Mouse (Mus musculus) stomach, embryonic 14.5 days (tissue): Measurements from ENCODE around the gene 1810010D01Rik. TPM values are rescaled to one million over a fixed set of nuclear protein-coding genes. Genes with fewer than 3 reads are reported as not detected.

Experiments used
- ATAC-seq: fragments of 200-750 bp; cut with Nextera tagmentation; 2 replicates; pipeline ENCODE4 v1.8.0; 2017; ENCODE audit warnings: low read depth, moderate TSS enrichment; ENCODE audit not compliant: insufficient number of reproducible peaks, insufficient read depth, low FRiP score
- H3K27ac ChIP-seq: fragments of 300-500 bp; sonication (generic); 2 replicates; pipeline ENCODE4 v1.5.1; 2014; ENCODE audit warnings: mild to moderate bottlenecking, low read length, moderate library complexity, mixed read lengths
- H3K27me3 ChIP-seq: fragments of 300-500 bp; sonication (generic); 2 replicates; pipeline ENCODE4 v1.6.1; 2014; ENCODE audit warnings: low read length, control low read depth, mixed read lengths; ENCODE audit not compliant: control insufficient read depth, insufficient read depth
- H3K36me3 ChIP-seq: fragments of 300-500 bp; sonication (generic); 2 replicates; pipeline ENCODE4 v1.6.1; 2014; ENCODE audit warnings: mild to moderate bottlenecking, control low read depth, low read length, moderate library complexity, mixed read lengths; ENCODE audit not compliant: control insufficient read depth, insufficient read depth
- H3K4me1 ChIP-seq: fragments of 300-500 bp; sonication (generic); 2 replicates; pipeline ENCODE4 v1.6.1; 2014; ENCODE audit warnings: low read length, control low read depth, mixed read lengths; ENCODE audit not compliant: control insufficient read depth, insufficient read depth
- H3K4me2 ChIP-seq: fragments of 300-500 bp; sonication (generic); replicated peaks from 2 replicates; pipeline ENCODE4 v1.6.1; 2014; ENCODE audit warnings: low read depth, low read length, control low read depth
- H3K4me3 ChIP-seq: fragments of 300-500 bp; sonication (generic); 2 replicates; pipeline ENCODE4 v1.5.1; 2014; ENCODE audit warnings: low read depth, low read length, control low read depth
- H3K9ac ChIP-seq: fragments of 300-500 bp; sonication (generic); replicated peaks from 2 replicates; pipeline ENCODE4 v1.6.1; 2014; ENCODE audit warnings: low read depth, mild to moderate bottlenecking, control low read depth, low read length, moderate library complexity, mixed read lengths
- H3K9me3 ChIP-seq: fragments of 300-500 bp; sonication (generic); 2 replicates; pipeline ENCODE4 v1.6.1; 2016; ENCODE audit warnings: low read depth, low read length, control low read depth; ENCODE audit not compliant: control insufficient read depth
- WGBS: fragments of 180-500 bp; shearing (Covaris S2); extraction: QIAGEN DNeasy Blood & Tissue Kit; methylation state at CpG from one replicate; pipeline ENCODE4 v1.1.7; 2014; 5-methylcytosine and 5-hydroxymethylcytosine counted together
- polyA plus RNA-seq: library from polyadenylated mRNA; unstranded; fragments of >200 nt; fragmentation: Nextera tagmentation; extraction: Ambion mirVana; gene quantifications from 2 replicates; pipeline ENCODE4 v1.2.1, GENCODE M21; 2014

1810010D01Rik gene
- polyA plus RNA-seq, 1 experiment from 2014 or later, result 0.88 TPM

GRCm38 (mm10) chr7:145221841-145222689 is 14.1 kb upstream of the 1810010D01Rik start:
- peaks cover 14% of the 10 kb centered on the region; the same call in 1 of the 2 replicates for H3K4me1 ChIP-seq
- H3K27me3 ChIP-seq, result no peaks in the 10 kb centered on the region
- peak; percentile 94 for ATAC-seq
- 4% methylated on average over 2 of the region's 2 CpGs for WGBS
- peak overlapping the region; percentile 72; the same call in 1 of the 2 replicates for H3K27ac ChIP-seq
- 0 out of 2 replicates have a peak, but pooled peaks cover 3% of the 10 kb centered on the region for H3K9me3 ChIP-seq
- H3K36me3 ChIP-seq, result no peaks in the 10 kb centered on the region
- no peak overlapping the region for H3K4me2 ChIP-seq
- no peak overlapping the region for H3K9ac ChIP-seq
- no peak overlapping the region for H3K4me3 ChIP-seq

DNA sequence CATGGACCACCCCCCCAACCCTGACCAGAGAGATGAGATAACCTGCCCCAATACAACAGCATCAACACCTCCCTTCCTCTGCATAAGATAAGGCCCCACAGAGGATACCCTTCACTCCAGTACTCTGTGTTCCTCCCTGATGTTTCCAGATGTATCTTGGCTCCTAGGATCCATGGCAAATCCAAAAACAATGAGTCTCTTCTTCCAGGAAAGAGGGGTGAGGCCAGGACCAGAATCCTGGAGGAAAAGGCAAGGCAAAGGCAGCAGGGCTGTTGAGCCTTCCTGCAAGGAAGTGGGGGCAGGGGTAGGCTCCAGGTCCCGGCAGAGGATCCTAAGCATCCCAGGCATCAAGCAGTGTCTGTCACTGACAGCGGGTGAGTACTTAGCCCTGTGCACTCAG is 13.4 kb upstream of the 1810010D01Rik start:
- Histone ChIP-seq H3K9me3 (0 out of 2 replicates have a peak, but pooled peaks cover 3% of the 10 kb centered on the region), H3K27ac (peak overlapping the region; percentile 72; the same call in 1 of the 2 replicates), H3K27me3 (no peaks in the 10 kb centered on the region), H3K4me1 (peaks cover 14% of the 10 kb centered on the region; the same call in 1 of the 2 replicates), H3K4me2 (no peak overlapping the region), H3K36me3 (no peaks in the 10 kb centered on the region), H3K4me3 (no peak overlapping the region), H3K9ac (no peak overlapping the region)
- WGBS, result 52% methylated on average over 2 of the region's 2 CpGs
- no peak for ATAC-seq

DNA sequence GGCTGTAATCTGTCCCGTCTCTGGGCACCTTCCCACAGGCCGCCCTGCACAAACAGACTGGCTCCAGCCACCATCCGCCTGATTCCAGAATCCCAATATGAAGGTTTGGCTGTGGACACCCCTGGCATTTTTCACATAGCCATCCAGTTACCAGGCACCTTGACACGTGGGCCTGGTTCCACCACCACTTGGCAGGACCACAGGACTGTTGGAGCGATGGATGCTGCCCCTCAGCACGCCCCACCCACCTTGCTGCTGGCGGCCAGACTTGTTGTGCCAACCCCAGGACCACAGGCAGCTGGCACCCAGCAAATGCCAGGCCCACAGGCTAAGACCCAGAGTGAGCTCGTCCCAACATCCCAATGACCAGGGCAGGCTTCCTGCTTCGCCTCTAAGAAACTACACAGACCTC is 11.5 kb upstream of the 1810010D01Rik start:
- 86% methylated on average over 9 of the region's 9 CpGs for WGBS
- no peak for ATAC-seq
- Histone ChIP-seq H3K9ac (no peak overlapping the region), H3K27me3 (no peaks in the 10 kb centered on the region), H3K4me3 (no peak overlapping the region), H3K9me3 (0 out of 2 replicates have a peak, but pooled peaks cover 3% of the 10 kb centered on the region), H3K36me3 (no peaks in the 10 kb centered on the region), H3K4me2 (no peak overlapping the region), H3K4me1 (peaks cover 14% of the 10 kb centered on the region; the same call in 1 of the 2 replicates), H3K27ac (no peak overlapping the region)

DNA sequence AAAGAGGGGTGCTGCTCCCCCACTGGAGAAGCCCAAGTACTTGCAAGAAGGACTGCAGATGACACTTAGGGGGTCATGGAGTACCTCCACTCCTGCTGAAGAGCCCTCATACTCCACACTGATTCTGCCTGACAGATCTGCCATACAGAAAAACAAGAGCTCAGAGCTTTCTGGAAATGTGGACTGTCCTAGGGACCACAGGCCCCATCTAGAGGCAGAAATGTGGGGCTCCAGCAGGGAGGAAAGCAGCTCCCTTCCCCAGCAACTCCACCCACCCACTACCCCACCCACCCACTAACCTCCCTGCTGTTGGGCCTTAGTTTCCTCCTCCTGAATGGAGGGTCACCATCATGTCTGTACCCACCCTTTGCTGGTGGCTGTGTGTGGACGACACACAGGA is 8.7 kb upstream of the 1810010D01Rik start:
- Histone ChIP-seq H3K4me2 (no peak overlapping the region), H3K27ac (no peak overlapping the region), H3K9ac (no peak overlapping the region), H3K9me3 (0 out of 2 replicates have a peak, but pooled peaks cover 3% of the 10 kb centered on the region), H3K27me3 (no peaks in the 10 kb centered on the region), H3K4me3 (no peak overlapping the region), H3K4me1 (peaks cover 9% of the 10 kb centered on the region), H3K36me3 (no peaks in the 10 kb centered on the region)
- ATAC-seq, result 0 out of 2 replicates have a peak, but pooled peaks have one; percentile 15
- WGBS, result 33% methylated on average over 1 of the region's 1 CpGs

DNA sequence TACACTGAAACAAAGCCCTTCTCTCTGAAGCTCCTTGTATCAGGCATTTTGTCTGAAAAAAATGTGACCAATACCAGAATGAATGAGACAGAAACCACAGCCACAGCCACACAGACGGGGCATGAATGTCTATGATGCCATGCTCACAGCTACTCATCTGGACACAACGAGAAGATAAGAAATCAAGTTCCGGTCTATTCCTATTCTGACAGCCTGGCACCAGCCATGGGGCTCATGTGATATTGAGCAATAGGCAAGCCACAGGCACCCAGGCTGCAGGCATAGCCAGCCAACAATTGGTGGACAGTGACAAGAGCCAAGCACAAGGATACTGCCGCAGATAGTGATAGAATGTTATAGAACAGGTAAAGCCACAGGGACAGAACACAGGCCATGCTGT is 7.6 kb upstream of the 1810010D01Rik start:
- no peak overlapping the region for H3K4me3 ChIP-seq
- no peak overlapping the region for H3K27ac ChIP-seq
- H3K4me1 ChIP-seq, result peaks cover 9% of the 10 kb centered on the region
- H3K9ac ChIP-seq, result no peak overlapping the region
- 79% methylated on average over 4 of the region's 4 CpGs for WGBS
- H3K27me3 ChIP-seq, result no peaks in the 10 kb centered on the region
- H3K9me3 ChIP-seq, result no peaks in the 10 kb centered on the region
- no peak for ATAC-seq
- no peak overlapping the region for H3K4me2 ChIP-seq
- H3K36me3 ChIP-seq, result no peaks in the 10 kb centered on the region

GRCm38 (mm10) chr7:145211680-145212659 is 4.1 kb upstream of the 1810010D01Rik start:
- 17% methylated on average over 14 of the region's 14 CpGs for WGBS
- H3K4me3 ChIP-seq, result no peak overlapping the region
- peaks cover 18% of the 10 kb centered on the region for H3K4me1 ChIP-seq
- H3K9me3 ChIP-seq, result no peaks in the 10 kb centered on the region
- no peak overlapping the region for H3K4me2 ChIP-seq
- 0 out of 2 replicates have a peak overlapping the region, but pooled peaks have one; percentile 4 for H3K9ac ChIP-seq
- no peak overlapping the region; the same call in 1 of the 2 replicates for H3K27ac ChIP-seq
- 0 out of 2 replicates have a peak, but pooled peaks have one; percentile 35 for ATAC-seq
- no peaks in the 10 kb centered on the region for H3K36me3 ChIP-seq
- H3K27me3 ChIP-seq, result no peaks in the 10 kb centered on the region

DNA sequence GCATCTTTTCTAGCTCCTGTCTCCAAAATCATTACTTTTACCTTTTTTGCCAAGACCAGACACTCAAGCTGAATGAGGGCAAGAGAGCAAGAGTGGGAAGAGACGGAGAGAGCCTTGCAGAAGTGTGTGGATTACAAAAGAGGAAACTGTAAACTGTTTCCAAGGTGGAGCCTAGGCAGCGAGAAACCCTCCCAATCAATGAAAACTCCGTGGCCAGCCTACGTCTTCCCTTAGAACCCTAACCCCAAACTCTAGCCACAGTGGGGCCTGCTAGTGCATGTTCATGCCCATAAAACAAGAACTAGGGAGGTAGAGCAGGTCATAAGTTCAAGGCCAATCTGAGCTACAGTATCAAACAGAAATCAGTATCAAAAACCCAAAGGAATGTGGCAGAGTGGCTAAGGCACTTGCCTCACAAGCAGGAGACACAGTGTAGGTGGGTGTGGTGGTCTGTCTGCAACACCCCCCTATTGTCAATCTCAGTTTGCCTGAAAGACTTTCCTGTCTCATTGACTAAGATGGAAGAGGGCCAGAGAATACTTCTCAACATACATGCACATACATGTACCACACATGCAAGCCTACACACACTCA is 2.7 kb upstream of the 1810010D01Rik start:
- no peak for ATAC-seq
- Histone ChIP-seq H3K9me3 (no peaks in the 10 kb centered on the region), H3K4me1 (peaks cover 31% of the 10 kb centered on the region), H3K36me3 (no peaks in the 10 kb centered on the region), H3K27me3 (no peaks in the 10 kb centered on the region), H3K4me3 (no peak overlapping the region), H3K9ac (no peak overlapping the region), H3K4me2 (no peak overlapping the region), H3K27ac (no peak overlapping the region)
- WGBS, result 66% methylated on average over 4 of the region's 4 CpGs

DNA sequence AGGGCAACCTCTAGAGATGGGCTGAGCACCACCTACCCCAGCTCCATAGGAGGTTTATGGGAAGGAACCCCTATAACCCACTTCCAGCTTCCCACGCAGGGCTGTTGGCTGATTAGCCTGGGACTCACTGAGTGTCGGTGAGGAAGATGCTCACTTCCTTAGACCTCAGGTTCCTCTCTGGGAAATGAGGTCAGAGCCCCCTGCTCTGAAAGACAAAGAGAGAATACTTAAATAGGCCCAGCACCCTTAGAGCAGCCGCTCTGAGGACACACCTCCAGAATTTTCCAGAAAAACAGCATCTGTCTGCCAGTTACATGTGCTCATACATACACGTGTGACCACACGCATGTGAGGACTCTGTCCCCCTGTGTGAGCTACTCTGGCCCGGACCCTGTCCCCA is 1.1 kb downstream of the 1810010D01Rik start:
- Histone ChIP-seq H3K4me1 (peaks cover 26% of the 10 kb centered on the region), H3K36me3 (no peaks in the 10 kb centered on the region), H3K9ac (peak overlapping the region; percentile 41), H3K4me3 (no peak overlapping the region), H3K4me2 (peak overlapping the region; percentile 43), H3K27ac (peak overlapping the region; percentile 95), H3K9me3 (no peaks in the 10 kb centered on the region), H3K27me3 (no peaks in the 10 kb centered on the region)
- 74% methylated on average over 6 of the region's 6 CpGs for WGBS
- no peak for ATAC-seq
